Mouse (Mus musculus) C2C12 (cell line): Measurements from ENCODE around the gene Gm33543. TPM values are rescaled to one million over a fixed set of nuclear protein-coding genes. Genes with fewer than 3 reads are reported as not detected.

Experiments used
- H3K27me3 ChIP-seq: one replicate; pipeline ENCODE4 v1.6.1; 2011; ENCODE audit not compliant: control insufficient read depth, insufficient read depth, insufficient read length
- H3K36me3 ChIP-seq: one replicate; pipeline ENCODE4 v1.6.1; 2011; ENCODE audit not compliant: control insufficient read depth, insufficient read depth
- H3K4me3 ChIP-seq: one replicate; pipeline ENCODE4 v1.5.1; 2011; ENCODE audit warnings: mild to moderate bottlenecking, control low read depth; ENCODE audit not compliant: poor library complexity, insufficient read depth, severe bottlenecking
- H3K79me2 ChIP-seq: one replicate; pipeline ENCODE4 v1.6.1; 2011; ENCODE audit not compliant: control insufficient read depth, insufficient read depth
- H3K79me3 ChIP-seq: one replicate; pipeline ENCODE4 v1.6.1; 2011; ENCODE audit warnings: low read depth, control low read depth
- H3ac ChIP-seq: one replicate; pipeline ENCODE3; 2011; ENCODE audit warnings: low read depth; ENCODE audit not compliant: control insufficient read depth, insufficient read length
- CEBPB ChIP-seq: IDR thresholded peaks from one replicate; pipeline ENCODE4 v1.6.1; 2011; ENCODE audit warnings: low read depth, mild to moderate bottlenecking, control low read depth, moderate library complexity
- CTCF ChIP-seq: IDR thresholded peaks from one replicate; pipeline ENCODE4 v1.5.1; 2011; ENCODE audit not compliant: control insufficient read depth, insufficient read depth, insufficient read length
- FOSL1 ChIP-seq: IDR thresholded peaks from one replicate; pipeline ENCODE4 v1.8.0; 2011; ENCODE audit warnings: mild to moderate bottlenecking, low read length; ENCODE audit not compliant: poor library complexity, insufficient read depth, severe bottlenecking
- MAX ChIP-seq: IDR thresholded peaks from one replicate; pipeline ENCODE4 v1.6.1; 2011; ENCODE audit warnings: mild to moderate bottlenecking, control low read depth
- MYOD1 ChIP-seq: IDR thresholded peaks from one replicate; pipeline ENCODE4 v1.6.1; 2011; ENCODE audit warnings: low read depth; ENCODE audit not compliant: control insufficient read depth, insufficient read length
- MYOG ChIP-seq: IDR thresholded peaks from one replicate; pipeline ENCODE4 v1.6.1; 2011; ENCODE audit not compliant: control insufficient read depth, insufficient read length; ENCODE audit errors: extremely low read depth
- USF1 ChIP-seq: IDR thresholded peaks from one replicate; pipeline ENCODE4 v1.6.1; 2011; ENCODE audit warnings: low read depth, mild to moderate bottlenecking, control low read depth, moderate library complexity
- polyA plus RNA-seq: library from polyadenylated mRNA; unstranded; fragments of >200 nt; fragmentation: generic; extraction: Trizol; gene quantifications from one replicate; pipeline ENCODE4 v1.2.1, GENCODE M21; 2012; ENCODE audit warnings: missing spikeins

The Gm33543 gene
- polyA plus RNA-seq, 1 experiment = not detected

- Histone ChIP-seq H3ac (no peak overlapping the region), H3K36me3 (no peaks in the 10 kb centered on the region), H3K4me3 (no peak overlapping the region), H3K27me3 (no peaks in the 10 kb centered on the region), H3K79me2 (no peaks in the 10 kb centered on the region), H3K79me3 (no peaks in the 10 kb centered on the region)
- TF ChIP-seq MYOG = no peak
- TF ChIP-seq USF1 = no peak
- no peak for TF ChIP-seq MAX
- TF ChIP-seq CTCF = no peak
- no peak for TF ChIP-seq MYOD1
- no peak for TF ChIP-seq CEBPB
These were observed 1.1 kb upstream of the Gm33543 start for GRCm38 (mm10) chr10:95843878-95844277.

GRCm38 (mm10) chr10:95841241-95841640, 1.5 kb downstream of the Gm33543 start:
- no peaks in the 10 kb centered on the region for H3K27me3 ChIP-seq
- no peaks in the 10 kb centered on the region for H3K79me3 ChIP-seq
- H3ac ChIP-seq = no peak overlapping the region
- TF ChIP-seq FOSL1 = no peak
- TF ChIP-seq MYOD1 = no peak
- TF ChIP-seq CTCF = no peak
- TF ChIP-seq MAX = no peak
- TF ChIP-seq USF1 = no peak
- no peak for TF ChIP-seq CEBPB
- TF ChIP-seq MYOG = no peak
- H3K4me3 ChIP-seq = no peak overlapping the region
- no peaks in the 10 kb centered on the region for H3K79me2 ChIP-seq
- no peaks in the 10 kb centered on the region for H3K36me3 ChIP-seq

GRCm38 (mm10) chr10:95839803-95840202, 2.9 kb downstream of the Gm33543 start:
- no peaks in the 10 kb centered on the region for H3K36me3 ChIP-seq
- no peak overlapping the region for H3K4me3 ChIP-seq
- no peaks in the 10 kb centered on the region for H3K79me2 ChIP-seq
- H3K27me3 ChIP-seq = no peaks in the 10 kb centered on the region
- TF ChIP-seq FOSL1 (no peak), CEBPB (no peak), MAX (no peak), MYOD1 (no peak), USF1 (no peak), CTCF (no peak), MYOG (no peak)
- H3ac ChIP-seq = no peak overlapping the region
- H3K79me3 ChIP-seq = no peaks in the 10 kb centered on the region

GRCm38 (mm10) chr10:95839036-95839435, 3.7 kb downstream of the Gm33543 start:
- Histone ChIP-seq H3K79me3 (no peaks in the 10 kb centered on the region), H3K36me3 (no peaks in the 10 kb centered on the region), H3K4me3 (no peak overlapping the region), H3K79me2 (no peaks in the 10 kb centered on the region), H3K27me3 (no peaks in the 10 kb centered on the region), H3ac (no peak overlapping the region)
- TF ChIP-seq MYOD1 (no peak), CEBPB (no peak), FOSL1 (no peak), CTCF (no peak), USF1 (no peak), MYOG (no peak), MAX (no peak)

GRCm38 (mm10) chr10:95836530-95837264, 6.0 kb downstream of the Gm33543 start:
- no peak overlapping the region for H3K4me3 ChIP-seq
- H3K27me3 ChIP-seq = no peaks in the 10 kb centered on the region
- H3K36me3 ChIP-seq = no peaks in the 10 kb centered on the region
- TF ChIP-seq MAX (no peak), CEBPB (no peak), CTCF (no peak), MYOD1 (no peak), MYOG (no peak), FOSL1 (no peak), USF1 (no peak)
- H3K79me2 ChIP-seq = no peaks in the 10 kb centered on the region
- no peaks in the 10 kb centered on the region for H3K79me3 ChIP-seq
- H3ac ChIP-seq = no peak overlapping the region

- TF ChIP-seq CEBPB = no peak
- no peak for TF ChIP-seq USF1
- no peak for TF ChIP-seq MYOD1
- TF ChIP-seq FOSL1 = no peak
- TF ChIP-seq CTCF = no peak
- no peak for TF ChIP-seq MAX
- TF ChIP-seq MYOG = no peak
- H3K79me2 ChIP-seq = no peaks in the 10 kb centered on the region
- H3K4me3 ChIP-seq = no peak overlapping the region
- H3K36me3 ChIP-seq = no peaks in the 10 kb centered on the region
- no peaks in the 10 kb centered on the region for H3K27me3 ChIP-seq
- H3ac ChIP-seq = no peak overlapping the region
- no peaks in the 10 kb centered on the region for H3K79me3 ChIP-seq
These were observed 11.8 kb downstream of the Gm33543 start for GRCm38 (mm10) chr10:95830891-95831290.
